16 mouse cellular contexts compared by ENCODE assay signal in genomic region chr7:144079861-144080260, GRCm38 (mm10).
"Had no signal": no experiment of that assay in that cellular context is flagged by ENCODE, and none has a peak within 500 bp of the region (broad histone marks: within the 10 kb centered on the region; RNA-seq: fewer than 3 reads in every experiment).

No protein-coding gene starts in this region.

- H3K9ac ChIP-seq: limb, embryonic 12.5 days; limb, embryonic 15.5 days; liver, embryonic 14.5 days; liver, postnatal 0 days; lung, embryonic 14.5 days; midbrain, embryonic 12.5 days; midbrain, embryonic 15.5 days; neural tube, embryonic 12.5 days; neural tube, embryonic 15.5 days had no signal

- ATAC-seq: liver, postnatal 0 days; lung, postnatal 0 days; midbrain, embryonic 15.5 days had no signal

- DNase-seq: left cerebral cortex, postnatal 4 days; liver, postnatal 0 days; lung, embryonic 14.5 days; thymus, adult 18-20 months; thymus, postnatal 14 days; thymus, postnatal 4 days had no signal

- H3K36me3 ChIP-seq: limb, embryonic 12.5 days; limb, embryonic 15.5 days; midbrain, embryonic 12.5 days; midbrain, embryonic 15.5 days; neural tube, embryonic 12.5 days; neural tube, embryonic 15.5 days had no signal

- H3K27me3 ChIP-seq: limb, embryonic 12.5 days; limb, embryonic 15.5 days; midbrain, embryonic 12.5 days; midbrain, embryonic 15.5 days; neural tube, embryonic 12.5 days; neural tube, embryonic 15.5 days had no signal

- H3K27ac ChIP-seq: limb, embryonic 12.5 days; limb, embryonic 15.5 days; liver, embryonic 14.5 days; macrophage; midbrain, embryonic 12.5 days; midbrain, embryonic 15.5 days; neural tube, embryonic 12.5 days; neural tube, embryonic 15.5 days had no signal

- H3K4me1 ChIP-seq: limb, embryonic 12.5 days; limb, embryonic 15.5 days; midbrain, embryonic 12.5 days; midbrain, embryonic 15.5 days; neural tube, embryonic 12.5 days; neural tube, embryonic 15.5 days had no signal

- H3K9me3 ChIP-seq: limb, embryonic 12.5 days; limb, embryonic 15.5 days; midbrain, embryonic 15.5 days; neural tube, embryonic 15.5 days had no signal

- H3K4me3 ChIP-seq: limb, embryonic 12.5 days; limb, embryonic 15.5 days; midbrain, embryonic 12.5 days; midbrain, embryonic 15.5 days; neural tube, embryonic 12.5 days; neural tube, embryonic 15.5 days had no signal

- H3K4me2 ChIP-seq: limb, embryonic 12.5 days; limb, embryonic 15.5 days; liver, embryonic 11.5 days; lung, embryonic 14.5 days; midbrain, embryonic 12.5 days; midbrain, embryonic 15.5 days; neural tube, embryonic 12.5 days; neural tube, embryonic 15.5 days had no signal
